Mouse (Mus musculus): Measurements from ENCODE around the gene Plcb1. TPM values are rescaled to one million over a fixed set of nuclear protein-coding genes. Genes with fewer than 3 reads are reported as not detected.

The Plcb1 gene
- polyA plus RNA-seq, 1 experiment from 2014 or later = 16.2 TPM

GRCm38 (mm10) chr2:134844391-134845238 lies 58.7 kb downstream of the Plcb1 start:
- no peak overlapping the region for H3K27ac ChIP-seq
- no peaks in the 10 kb centered on the region for H3K4me1 ChIP-seq
- 42% methylated on average over 6 of the region's 6 CpGs for WGBS
- H3K36me3 ChIP-seq = no peaks in the 10 kb centered on the region
- ATAC-seq (ENCODE audit: borderline replicate concordance, extremely low read depth, low FRiP score, low TSS enrichment) = no peak
- H3K9me3 ChIP-seq = no peaks in the 10 kb centered on the region
- no peak overlapping the region for H3K4me2 ChIP-seq
- no peak overlapping the region for H3K4me3 ChIP-seq
- H3K27me3 ChIP-seq = no peaks in the 10 kb centered on the region
- H3K9ac ChIP-seq = no peak overlapping the region

DNA sequence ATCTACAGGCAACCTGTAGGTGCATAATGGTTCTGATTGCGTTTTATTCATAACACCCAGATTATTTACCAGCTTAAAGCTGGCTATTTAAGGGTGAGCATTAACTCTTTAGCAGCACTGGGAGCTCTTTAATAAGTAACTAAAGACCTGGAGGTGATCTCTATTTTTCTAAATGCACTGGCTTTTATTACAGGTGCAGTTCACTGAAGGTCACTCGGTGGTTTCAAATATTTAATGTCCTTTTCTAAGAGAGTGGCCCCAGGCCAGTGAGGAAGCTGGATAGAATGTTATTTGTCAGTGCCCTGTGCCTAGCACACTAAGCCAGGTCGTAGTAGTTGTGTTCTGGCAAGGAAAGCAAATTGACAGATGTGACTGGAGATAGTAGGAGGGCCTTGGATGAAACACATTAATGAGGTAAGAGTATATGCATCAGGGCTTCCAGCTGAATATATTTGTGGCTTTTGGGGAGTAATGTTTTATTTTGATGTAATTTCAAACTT lies 59.4 kb downstream of the Plcb1 start:
- H3K4me1 ChIP-seq = no peaks in the 10 kb centered on the region
- no peak for ATAC-seq (ENCODE audit: borderline replicate concordance, extremely low read depth, low FRiP score, low TSS enrichment)
- no peaks in the 10 kb centered on the region for H3K9me3 ChIP-seq
- no peaks in the 10 kb centered on the region for H3K36me3 ChIP-seq
- H3K27me3 ChIP-seq = no peaks in the 10 kb centered on the region
- H3K9ac ChIP-seq = no peak overlapping the region
- no peak overlapping the region for H3K27ac ChIP-seq
- H3K4me3 ChIP-seq = no peak overlapping the region
- H3K4me2 ChIP-seq = no peak overlapping the region
- 44% methylated on average over 3 of the region's 3 CpGs for WGBS

DNA sequence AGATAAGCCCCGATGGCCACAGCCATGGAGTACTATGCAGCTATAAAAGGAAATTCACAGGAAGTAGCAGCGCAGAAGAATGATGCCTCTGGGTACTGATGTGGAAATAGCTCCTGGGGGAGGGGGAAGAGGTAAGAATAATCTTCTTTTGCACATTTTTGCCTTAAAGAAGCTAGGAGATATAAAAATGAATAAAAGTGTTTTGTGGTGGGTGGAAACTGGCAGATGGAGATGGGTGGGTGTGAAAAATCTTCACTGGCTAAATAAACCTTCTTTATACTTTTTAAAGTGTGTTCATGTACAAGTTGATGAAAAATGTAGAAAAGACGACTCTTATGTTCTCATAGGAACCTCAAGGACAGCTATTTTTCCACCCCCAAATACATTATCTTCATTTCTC lies 60.7 kb downstream of the Plcb1 start:
- Histone ChIP-seq H3K36me3 (no peaks in the 10 kb centered on the region), H3K9me3 (no peaks in the 10 kb centered on the region), H3K4me1 (0 out of 2 replicates have a peak, but pooled peaks cover 3% of the 10 kb centered on the region), H3K4me3 (no peak overlapping the region), H3K4me2 (no peak overlapping the region), H3K27ac (no peak overlapping the region), H3K27me3 (no peaks in the 10 kb centered on the region), H3K9ac (no peak overlapping the region)
- no peak for ATAC-seq (ENCODE audit: borderline replicate concordance, extremely low read depth, low FRiP score, low TSS enrichment)
- 84% methylated on average over 3 of the region's 3 CpGs for WGBS

GRCm38 (mm10) chr2:134851189-134852171 lies 65.6 kb downstream of the Plcb1 start:
- Histone ChIP-seq H3K27ac (no peak overlapping the region), H3K4me3 (no peak overlapping the region), H3K4me2 (peak overlapping the region; percentile 21; the same call in 1 of the 2 replicates), H3K4me1 (peaks cover 16% of the 10 kb centered on the region; the same call in 1 of the 2 replicates), H3K36me3 (no peaks in the 10 kb centered on the region), H3K9me3 (no peaks in the 10 kb centered on the region), H3K9ac (no peak overlapping the region), H3K27me3 (no peaks in the 10 kb centered on the region)
- peak; percentile 72; the same call in 1 of the 2 replicates for ATAC-seq (ENCODE audit: borderline replicate concordance, extremely low read depth, low FRiP score, low TSS enrichment)
- WGBS = 49% methylated on average over 13 of the region's 13 CpGs

DNA sequence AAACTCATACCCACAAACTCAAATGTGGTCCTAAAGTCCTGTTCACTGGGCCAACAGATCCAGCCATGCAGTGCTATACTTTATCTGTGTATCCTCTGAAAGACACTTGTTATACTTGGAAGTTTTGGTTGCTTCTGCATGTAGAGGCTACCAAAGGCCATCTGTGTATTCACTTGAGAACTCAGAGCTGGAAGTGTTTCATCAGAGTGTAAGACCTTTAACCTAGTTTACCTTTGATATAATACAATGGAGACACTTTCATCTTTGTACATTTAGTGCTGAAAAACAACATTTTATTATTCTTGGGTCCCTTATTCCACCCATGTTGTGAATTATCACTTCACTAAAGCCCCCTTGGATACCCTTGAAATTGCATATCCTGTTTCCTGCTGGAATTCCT lies 70.4 kb downstream of the Plcb1 start:
- Histone ChIP-seq H3K9me3 (no peaks in the 10 kb centered on the region), H3K27me3 (no peaks in the 10 kb centered on the region), H3K27ac (no peak overlapping the region), H3K4me1 (peaks cover 20% of the 10 kb centered on the region), H3K36me3 (no peaks in the 10 kb centered on the region), H3K9ac (no peak overlapping the region), H3K4me2 (no peak overlapping the region), H3K4me3 (no peak overlapping the region)
- ATAC-seq (ENCODE audit: borderline replicate concordance, extremely low read depth, low FRiP score, low TSS enrichment) = no peak

DNA sequence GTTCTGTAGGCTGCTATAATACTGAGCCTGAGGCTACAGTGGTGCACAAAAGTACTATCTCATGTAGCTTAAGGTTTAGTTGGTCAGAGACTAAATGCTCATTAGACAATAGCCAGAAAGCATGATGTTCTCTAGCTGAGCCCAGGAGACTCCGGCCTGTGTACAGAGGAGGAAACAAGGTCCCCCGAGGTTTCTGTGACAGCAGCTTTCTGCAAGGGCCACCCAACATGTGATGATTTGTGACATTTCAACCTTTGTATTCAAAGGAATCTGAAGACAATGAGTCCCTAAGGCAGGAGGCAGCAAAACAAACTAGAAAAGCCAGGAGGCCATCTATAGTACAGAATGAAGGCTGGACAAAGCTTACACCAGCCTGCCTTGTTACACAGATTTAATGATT lies 70.8 kb downstream of the Plcb1 start:
- Histone ChIP-seq H3K4me3 (no peak overlapping the region), H3K36me3 (no peaks in the 10 kb centered on the region), H3K9me3 (no peaks in the 10 kb centered on the region), H3K27ac (no peak overlapping the region), H3K27me3 (no peaks in the 10 kb centered on the region), H3K9ac (no peak overlapping the region), H3K4me1 (peaks cover 20% of the 10 kb centered on the region), H3K4me2 (no peak overlapping the region)
- no peak for ATAC-seq (ENCODE audit: borderline replicate concordance, extremely low read depth, low FRiP score, low TSS enrichment)
- WGBS = 45% methylated on average over 2 of the region's 2 CpGs

DNA sequence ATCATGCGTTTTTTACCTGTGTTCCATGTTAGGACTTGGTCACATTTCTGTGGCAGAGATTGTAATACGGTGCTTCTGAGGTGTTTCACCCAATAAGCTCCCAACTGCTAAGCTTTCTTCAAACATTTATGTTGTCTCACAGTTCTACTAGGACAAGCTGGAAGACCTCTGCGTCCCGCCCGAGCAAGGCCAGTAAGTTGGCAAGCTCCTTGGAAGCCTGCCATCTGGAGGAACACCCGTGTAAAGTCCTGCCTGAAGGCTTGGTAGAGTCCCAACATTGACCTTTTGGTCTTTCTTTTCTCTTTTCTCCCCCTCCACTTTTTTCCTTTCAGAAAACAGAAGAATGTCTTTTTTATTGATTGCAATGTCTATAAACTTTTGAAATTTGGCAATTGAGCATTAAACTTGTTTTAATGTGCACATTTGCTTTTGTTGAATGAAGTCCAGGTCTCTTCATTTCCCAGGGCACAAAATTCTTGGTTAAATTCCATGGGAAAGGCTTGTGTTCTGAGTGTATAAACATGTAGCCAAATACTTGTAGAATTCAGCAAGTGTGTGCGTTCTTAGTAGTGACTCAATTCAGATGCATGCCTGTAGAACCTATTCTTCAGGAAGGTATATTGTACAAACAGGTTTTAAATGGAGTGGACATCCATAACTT lies 79.2 kb downstream of the Plcb1 start:
- 53% methylated on average over 7 of the region's 7 CpGs for WGBS
- Histone ChIP-seq H3K36me3 (no peaks in the 10 kb centered on the region), H3K4me3 (no peak overlapping the region), H3K4me2 (no peak overlapping the region), H3K9ac (no peak overlapping the region), H3K27ac (0 out of 2 replicates have a peak overlapping the region, but pooled peaks have one; percentile 10), H3K4me1 (peaks cover 4% of the 10 kb centered on the region), H3K27me3 (no peaks in the 10 kb centered on the region), H3K9me3 (no peaks in the 10 kb centered on the region)
- ATAC-seq (ENCODE audit: borderline replicate concordance, extremely low read depth, low FRiP score, low TSS enrichment) = no peak

DNA sequence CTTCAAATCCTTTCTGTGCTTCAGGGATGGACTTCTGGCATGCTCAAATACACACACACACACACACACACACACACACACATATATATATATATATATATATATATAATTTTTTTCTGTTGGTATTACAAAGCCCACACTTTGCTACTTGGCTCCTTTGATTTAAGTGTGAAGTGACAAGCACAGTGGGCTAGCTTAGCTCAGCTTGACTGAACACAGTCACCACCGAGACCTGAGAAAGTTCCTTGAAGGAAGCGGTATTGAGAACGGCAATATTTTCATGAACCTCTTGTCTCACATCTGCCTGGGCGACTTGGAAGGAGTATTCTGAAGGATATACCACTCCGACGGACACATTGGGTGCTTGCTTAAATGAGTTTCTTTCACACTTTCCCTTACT lies 81.5 kb downstream of the Plcb1 start:
- Histone ChIP-seq H3K4me1 (peaks cover 12% of the 10 kb centered on the region), H3K36me3 (no peaks in the 10 kb centered on the region), H3K9ac (no peak overlapping the region), H3K27ac (no peak overlapping the region), H3K4me3 (no peak overlapping the region), H3K4me2 (no peak overlapping the region), H3K27me3 (no peaks in the 10 kb centered on the region), H3K9me3 (no peaks in the 10 kb centered on the region)
- WGBS = 86% methylated on average over 6 of the region's 6 CpGs
- ATAC-seq (ENCODE audit: borderline replicate concordance, extremely low read depth, low FRiP score, low TSS enrichment) = no peak

- Histone ChIP-seq H3K4me2 (no peak overlapping the region), H3K4me3 (no peak overlapping the region), H3K4me1 (peaks cover 8% of the 10 kb centered on the region), H3K9me3 (no peaks in the 10 kb centered on the region), H3K27ac (peak overlapping the region; percentile 43), H3K9ac (no peak overlapping the region), H3K27me3 (no peaks in the 10 kb centered on the region), H3K36me3 (no peaks in the 10 kb centered on the region)
- 46% methylated on average over 9 of the region's 9 CpGs for WGBS
- ATAC-seq (ENCODE audit: borderline replicate concordance, extremely low read depth, low FRiP score, low TSS enrichment) = peak; percentile 40; the same call in 1 of the 2 replicates
These were observed 86.0 kb downstream of the Plcb1 start for GRCm38 (mm10) chr2:134871692-134872489.

DNA sequence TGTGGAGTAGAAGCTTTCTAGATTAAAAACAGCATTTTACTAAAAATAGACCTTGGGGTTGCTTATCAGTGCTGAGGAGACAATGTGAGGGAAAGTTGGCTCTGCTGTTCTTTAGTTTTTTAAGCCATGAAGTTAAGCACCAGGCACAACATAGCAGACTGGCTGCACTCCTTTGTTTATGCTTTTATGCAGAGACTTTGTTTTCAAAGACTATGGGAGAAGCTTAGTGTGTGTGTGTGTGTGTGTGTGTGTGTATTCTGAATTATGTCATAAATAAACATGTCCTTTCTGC lies 86.6 kb downstream of the Plcb1 start:
- peaks cover 8% of the 10 kb centered on the region for H3K4me1 ChIP-seq
- H3K27ac ChIP-seq = peak overlapping the region; percentile 43
- H3K36me3 ChIP-seq = no peaks in the 10 kb centered on the region
- H3K9ac ChIP-seq = no peak overlapping the region
- H3K4me3 ChIP-seq = no peak overlapping the region
- H3K27me3 ChIP-seq = no peaks in the 10 kb centered on the region
- no peaks in the 10 kb centered on the region for H3K9me3 ChIP-seq
- ATAC-seq (ENCODE audit: borderline replicate concordance, extremely low read depth, low FRiP score, low TSS enrichment) = peak; percentile 81; the same call in 1 of the 2 replicates
- H3K4me2 ChIP-seq = no peak overlapping the region

DNA sequence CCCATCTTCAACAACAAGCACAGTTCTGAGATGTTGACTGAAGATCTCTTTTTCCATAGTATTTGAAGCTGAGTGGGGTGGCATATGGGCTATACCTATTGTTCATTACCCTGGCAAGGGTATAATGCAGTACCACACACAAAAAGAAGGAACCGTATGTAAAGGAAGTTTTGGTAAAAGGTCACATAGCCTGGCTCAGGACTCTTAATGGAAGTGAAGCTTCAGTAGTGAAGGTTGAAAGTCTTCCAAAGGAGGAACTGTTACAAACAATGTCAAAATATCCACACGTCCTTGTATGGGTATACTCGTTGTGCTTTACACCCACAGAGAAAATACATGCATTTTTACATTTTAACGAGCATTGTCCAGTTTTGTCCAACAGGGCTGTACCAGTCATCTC lies 91.3 kb downstream of the Plcb1 start:
- peaks cover under 1% of the 10 kb centered on the region; the same call in 1 of the 2 replicates for H3K4me1 ChIP-seq
- H3K9me3 ChIP-seq = no peaks in the 10 kb centered on the region
- no peak overlapping the region for H3K9ac ChIP-seq
- WGBS = 79% methylated on average over 4 of the region's 4 CpGs
- ATAC-seq (ENCODE audit: borderline replicate concordance, extremely low read depth, low FRiP score, low TSS enrichment) = no peak
- H3K4me2 ChIP-seq = no peak overlapping the region
- no peaks in the 10 kb centered on the region for H3K36me3 ChIP-seq
- no peaks in the 10 kb centered on the region for H3K27me3 ChIP-seq
- no peak overlapping the region for H3K4me3 ChIP-seq
- H3K27ac ChIP-seq = no peak overlapping the region

Data from lung, embryonic 15.5 days (tissue).